In the genomic region with DNA sequence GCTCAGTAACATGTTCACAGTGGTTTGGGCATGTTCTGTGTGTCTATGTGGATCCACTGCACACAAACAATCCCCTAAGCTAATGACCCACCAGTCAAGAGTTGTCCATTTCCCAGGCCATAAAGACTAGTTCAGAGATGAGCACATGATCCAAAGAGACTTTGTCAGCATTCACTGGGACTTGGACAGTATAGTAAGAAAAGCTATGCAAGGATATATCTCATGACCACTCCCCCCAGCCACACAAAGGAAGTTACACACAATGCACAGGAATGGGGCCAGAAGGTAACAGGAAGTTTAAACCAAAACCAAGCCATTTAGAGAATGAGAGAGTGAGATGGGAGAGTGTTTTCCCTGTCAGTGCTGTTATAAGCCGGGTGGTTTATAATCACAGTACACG, we compare ENCODE assay signal across 25 mouse cellular contexts. TPM values are rescaled to one million over a fixed set of nuclear protein-coding genes. Genes with fewer than 3 reads are reported as not detected.
DNase-seq lines count a peak whose midpoint lies in the region; ATAC-seq and TF ChIP-seq lines count a peak whose summit lies in the region.
"Had no signal": no experiment of that assay in that cellular context is flagged by ENCODE, and none has a peak within 500 bp of the region (broad histone marks: within the 10 kb centered on the region; RNA-seq: fewer than 3 reads in every experiment).

No protein-coding gene starts in this region.

- H3K27me3 ChIP-seq in heart, embryonic 10.5 days (ENCODE audit: insufficient read depth, poor library complexity, severe bottlenecking), result no peaks in the 10 kb centered on the region
- no peaks in the 10 kb centered on the region for H3K27me3 ChIP-seq in heart, embryonic 16.5 days (ENCODE audit: control insufficient read depth, insufficient read depth, low read length)
- no peaks in the 10 kb centered on the region for H3K27me3 ChIP-seq in heart, embryonic 12.5 days (replicated peaks)
- no peaks in the 10 kb centered on the region for H3K27me3 ChIP-seq in lung, embryonic 14.5 days (ENCODE audit: insufficient read depth, low read length)
- H3K27me3 ChIP-seq: embryonic facial prominence, embryonic 13.5 days; forebrain, embryonic 12.5 days had no signal

- peaks cover 3% of the 10 kb centered on the region; the same call in 1 of the 2 replicates for H3K4me1 ChIP-seq in heart, embryonic 10.5 days
- no peaks in the 10 kb centered on the region for H3K4me1 ChIP-seq in heart, embryonic 16.5 days (ENCODE audit: control insufficient read depth, insufficient read depth, low read length)
- no peaks in the 10 kb centered on the region for H3K4me1 ChIP-seq in heart, embryonic 12.5 days (replicated peaks)
- H3K4me1 ChIP-seq in lung, embryonic 14.5 days (ENCODE audit: insufficient read depth), result no peaks in the 10 kb centered on the region
- H3K4me1 ChIP-seq: embryonic facial prominence, embryonic 13.5 days; forebrain, embryonic 12.5 days had no signal

- ATAC-seq in heart, embryonic 16.5 days (replicated peaks; ENCODE audit: extremely low read depth, insufficient read depth, low FRiP score), result no peak
- no peak for ATAC-seq in heart, embryonic 12.5 days (ENCODE audit: insufficient number of reproducible peaks, low FRiP score)
- ATAC-seq in lung, embryonic 14.5 days (ENCODE audit: insufficient read depth), result no peak
- ATAC-seq: CD4-positive, CD25-positive, alpha-beta regulatory T cell, adult 4 months; forebrain, embryonic 16.5 days had no signal

- H3K27ac ChIP-seq in heart, embryonic 10.5 days, result no peak overlapping the region
- peak overlapping the region; percentile 54; the same call in 1 of the 2 replicates for H3K27ac ChIP-seq in heart, embryonic 16.5 days (ENCODE audit: low read length)
- H3K27ac ChIP-seq in heart, embryonic 12.5 days (ENCODE audit: poor library complexity, severe bottlenecking), result no peak overlapping the region
- 0 out of 2 replicates have a peak overlapping the region, but pooled peaks have one; percentile 24 for H3K27ac ChIP-seq in lung, embryonic 14.5 days (ENCODE audit: low read depth)
- H3K27ac ChIP-seq: embryonic facial prominence, embryonic 13.5 days; forebrain, embryonic 12.5 days; hindbrain, embryonic 10.5 days; hindbrain, embryonic 14.5 days had no signal

- H3K36me3 ChIP-seq in heart, embryonic 10.5 days, result no peaks in the 10 kb centered on the region
- H3K36me3 ChIP-seq in heart, embryonic 16.5 days (ENCODE audit: control insufficient read depth, insufficient read depth), result no peaks in the 10 kb centered on the region
- H3K36me3 ChIP-seq in heart, embryonic 12.5 days, result no peaks in the 10 kb centered on the region
- H3K36me3 ChIP-seq in lung, embryonic 14.5 days (ENCODE audit: insufficient read depth), result no peaks in the 10 kb centered on the region
- H3K36me3 ChIP-seq: embryonic facial prominence, embryonic 13.5 days; forebrain, embryonic 12.5 days; G1E; hindbrain, embryonic 10.5 days had no signal

- H3K9ac ChIP-seq in heart, embryonic 16.5 days (ENCODE audit: low read length), result no peak overlapping the region
- no peak overlapping the region for H3K9ac ChIP-seq in heart, embryonic 12.5 days
- H3K9ac ChIP-seq in lung, embryonic 14.5 days, result no peak overlapping the region
- H3K9ac ChIP-seq: embryonic facial prominence, embryonic 13.5 days; forebrain, embryonic 12.5 days; hindbrain, embryonic 14.5 days had no signal

- WGBS in heart, embryonic 10.5 days, result 68% methylated on average over 2 of the region's 2 CpGs
- 59% methylated on average over 2 of the region's 2 CpGs for WGBS in heart, embryonic 16.5 days
- 44% methylated on average over 2 of the region's 2 CpGs for WGBS in heart, embryonic 12.5 days
- 40% methylated on average over 2 of the region's 2 CpGs for whole genome bisulfite sequencing in lung, embryonic 14.5 days

- no peak overlapping the region for H3K4me3 ChIP-seq in heart, embryonic 10.5 days
- H3K4me3 ChIP-seq in heart, embryonic 16.5 days (ENCODE audit: low read length), result no peak overlapping the region
- H3K4me3 ChIP-seq in heart, embryonic 12.5 days, result no peak overlapping the region
- H3K4me3 ChIP-seq in lung, embryonic 14.5 days (ENCODE audit: low read depth, low read length), result no peak overlapping the region
- H3K4me3 ChIP-seq: embryonic facial prominence, embryonic 13.5 days; forebrain, embryonic 12.5 days; hindbrain, embryonic 10.5 days had no signal

- no peak overlapping the region for H3K4me2 ChIP-seq in heart, embryonic 16.5 days (ENCODE audit: low read depth, low read length)
- no peak overlapping the region for H3K4me2 ChIP-seq in heart, embryonic 12.5 days
- H3K4me2 ChIP-seq in lung, embryonic 14.5 days, result no peak overlapping the region
- H3K4me2 ChIP-seq: embryonic facial prominence, embryonic 13.5 days; forebrain, embryonic 12.5 days; heart, embryonic 11.5 days; hindbrain, embryonic 14.5 days had no signal

- peaks cover 5% of the 10 kb centered on the region; the same call in 1 of the 2 replicates for H3K9me3 ChIP-seq in heart, embryonic 10.5 days
- peaks cover 5% of the 10 kb centered on the region; the same call in 1 of the 2 replicates for H3K9me3 ChIP-seq in heart, embryonic 16.5 days (replicated peaks; ENCODE audit: control insufficient read depth, low read length)
- peaks cover 14% of the 10 kb centered on the region for H3K9me3 ChIP-seq in heart, embryonic 12.5 days (replicated peaks)
- no peaks in the 10 kb centered on the region for H3K9me3 ChIP-seq in lung, embryonic 14.5 days (ENCODE audit: low read depth, low read length)
- H3K9me3 ChIP-seq: embryonic facial prominence, embryonic 13.5 days; forebrain, embryonic 12.5 days; hindbrain, embryonic 10.5 days had no signal

- no peak for TF ChIP-seq CTCF in lung, embryonic 14.5 days (IDR thresholded peaks at IDR 0.05; ENCODE audit: low read depth)

- DNase-seq in heart, adult 11 months, result peak; percentile 88
- DNase-seq in heart, embryonic 10.5 days (ENCODE audit: low spot score), result no peak
- DNase-seq in lung, embryonic 14.5 days, result peak; percentile 47
- DNase-seq in lung, postnatal 4 days, result no peak
- peak; percentile 36 for DNase-seq in lung, postnatal 10 days
- no peak for DNase-seq in layer of hippocampus, adult 11-12 months (ENCODE audit: low spot score)
- DNase-seq: adrenal gland, postnatal 10 days; B cell, adult 2 months; cerebellum, adult 11 months; cerebellum, adult 8-10 months; cerebellum, postnatal 25 days; gastrocnemius, postnatal 10 days had no signal

RNA-seq across cellular contexts. Expression of gene Themis3, which starts 33.0 kb away (rescaled TPM):
- not detected in 2 replicates for polyA plus RNA-seq in heart, embryonic 10.5 days (2016; fragmentation: Nextera tagmentation; extraction: Ambion mirVana)
- 0.05 TPM in 1 of 2 replicates, not detected in the other for polyA plus RNA-seq in heart, embryonic 16.5 days (2015; fragmentation: Nextera tagmentation; extraction: Ambion mirVana)
- not detected in 2 replicates for polyA plus RNA-seq in heart, embryonic 12.5 days (2016; fragmentation: Nextera tagmentation; extraction: Ambion mirVana)
- polyA plus RNA-seq in lung, embryonic 14.5 days (2014; fragmentation: Nextera tagmentation; extraction: Ambion mirVana), result 0.16 and 0.22 TPM in 2 replicates
- polyA plus RNA-seq: brain, embryonic 14.5 days; CD4-positive, CD25-positive, alpha-beta regulatory T cell, adult 4 months; cortical plate, adult 2 months; forebrain, embryonic 12.5 days; forebrain, embryonic 16.5 days; frontal cortex, adult 2 months; G1E; heart, embryonic 11.5 days; hindbrain, embryonic 10.5 days; hindbrain, embryonic 14.5 days had no signal

RNA-seq across cellular contexts. Expression of gene Rab12, which starts 41.9 kb away (rescaled TPM):
- polyA plus RNA-seq in heart, embryonic 10.5 days (2016; fragmentation: Nextera tagmentation; extraction: Ambion mirVana), result 41.4 and 46.3 TPM in 2 replicates
- 39.0 and 48.6 TPM in 2 replicates for polyA plus RNA-seq in heart, embryonic 16.5 days (2015; fragmentation: Nextera tagmentation; extraction: Ambion mirVana)
- polyA plus RNA-seq in heart, embryonic 12.5 days (2016; fragmentation: Nextera tagmentation; extraction: Ambion mirVana), result 60.5 and 63.6 TPM in 2 replicates
- 67.4 and 71.5 TPM in 2 replicates for polyA plus RNA-seq in lung, embryonic 14.5 days (2014; fragmentation: Nextera tagmentation; extraction: Ambion mirVana)

Comparison
In these comparisons a context has a peak if more than half of its experiments do, and no peak if none do; other contexts are left out.
1. DNase-seq: peak in heart, adult 11 months (single experiment), lung, embryonic 14.5 days (single experiment) and lung, postnatal 10 days (single experiment); none in heart, embryonic 10.5 days (single experiment), lung, postnatal 4 days (0 of 2) and layer of hippocampus, adult 11-12 months (single experiment).
2. H3K27ac ChIP-seq: peak in heart, embryonic 16.5 days (single experiment) and lung, embryonic 14.5 days (single experiment); none in heart, embryonic 10.5 days (single experiment) and heart, embryonic 12.5 days (single experiment).